Mouse (Mus musculus): Measurements from ENCODE around the gene Mfap1b.

Gene Mfap1b

DNA sequence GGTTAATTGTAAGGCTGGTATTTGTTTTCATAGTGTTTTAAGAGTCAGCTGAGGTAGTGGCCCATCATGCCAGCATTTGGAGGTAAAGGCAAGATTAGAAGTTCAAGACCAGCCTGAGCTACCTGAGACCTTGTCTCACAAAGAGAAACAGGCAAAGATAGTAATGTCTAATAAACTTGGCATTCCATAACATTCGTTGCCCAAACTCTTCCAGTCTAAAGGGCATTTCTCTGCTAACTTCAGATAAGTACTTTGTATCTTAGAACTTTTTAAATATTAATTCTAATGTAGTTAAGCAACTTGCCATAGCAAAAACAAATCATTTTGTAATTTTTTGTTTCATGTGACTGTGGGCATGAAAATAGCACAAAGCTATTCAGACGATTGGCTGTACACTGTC lies 50.7 kb downstream of the Mfap1b start:
- DNase-seq = no peak

- DNase-seq = no peak
Measured at GRCm38 (mm10) chr2:121418476-121418875, 55.4 kb downstream of the Mfap1b start.

DNA sequence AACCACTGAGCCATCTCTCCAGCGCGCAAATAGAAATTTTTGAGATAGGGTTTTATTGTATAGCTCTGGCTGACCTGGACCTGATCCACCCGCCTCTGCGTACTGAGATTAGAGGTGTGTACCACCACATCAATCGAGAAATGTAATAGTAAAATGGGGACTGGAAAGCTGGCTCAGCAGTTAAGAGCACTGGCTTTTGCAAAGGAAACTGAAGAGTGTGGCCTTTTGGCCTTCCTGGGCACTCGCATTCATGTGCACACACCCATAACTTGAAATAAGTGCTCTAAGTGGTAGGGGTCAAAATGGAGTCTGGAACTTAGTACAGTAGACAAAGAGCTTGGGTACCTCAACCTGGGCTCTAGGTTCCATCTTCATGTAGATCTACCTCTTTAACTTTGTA lies 57.5 kb downstream of the Mfap1b start:
- DNase-seq = no peak

DNA sequence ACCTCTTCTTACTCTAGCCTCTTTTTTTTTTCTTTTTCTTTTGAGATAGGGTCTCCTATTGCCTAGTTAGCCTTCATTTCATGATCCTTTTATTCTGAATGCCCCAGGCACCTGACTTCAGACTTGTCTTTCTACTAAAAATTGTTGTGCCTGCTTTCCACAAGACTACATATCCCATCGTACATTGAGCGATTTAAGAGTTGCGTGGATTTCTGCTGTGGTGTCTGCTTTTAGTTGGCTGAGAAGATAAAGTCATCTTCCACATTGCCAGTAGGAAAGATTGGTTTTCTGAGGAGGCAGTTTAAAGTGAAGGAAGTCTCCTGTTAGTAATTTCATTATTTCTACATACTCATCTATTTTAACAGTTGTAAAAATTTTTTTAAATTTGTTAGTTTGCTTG lies 58.3 kb downstream of the Mfap1b start:
- DNase-seq = no peak

DNA sequence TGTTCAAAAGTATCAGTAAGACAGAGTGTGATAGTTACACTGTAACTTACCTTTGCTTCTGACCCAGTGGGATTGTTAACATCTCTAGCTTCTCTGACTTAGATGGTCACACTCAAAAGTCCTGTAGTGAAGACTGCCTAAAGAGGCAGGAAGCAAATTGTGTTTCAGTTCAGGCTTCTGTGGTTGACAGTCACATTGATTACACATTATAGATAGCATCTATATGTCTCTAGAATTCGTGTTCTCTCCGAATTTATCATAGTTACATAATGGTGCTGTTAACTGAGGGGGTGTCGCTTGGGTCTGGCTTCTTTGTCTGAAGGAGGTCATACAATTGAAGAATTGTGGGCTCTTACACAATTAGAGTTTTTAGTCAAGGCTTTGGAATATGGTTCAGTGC lies 58.8 kb downstream of the Mfap1b start:
- no peak for DNase-seq

DNA sequence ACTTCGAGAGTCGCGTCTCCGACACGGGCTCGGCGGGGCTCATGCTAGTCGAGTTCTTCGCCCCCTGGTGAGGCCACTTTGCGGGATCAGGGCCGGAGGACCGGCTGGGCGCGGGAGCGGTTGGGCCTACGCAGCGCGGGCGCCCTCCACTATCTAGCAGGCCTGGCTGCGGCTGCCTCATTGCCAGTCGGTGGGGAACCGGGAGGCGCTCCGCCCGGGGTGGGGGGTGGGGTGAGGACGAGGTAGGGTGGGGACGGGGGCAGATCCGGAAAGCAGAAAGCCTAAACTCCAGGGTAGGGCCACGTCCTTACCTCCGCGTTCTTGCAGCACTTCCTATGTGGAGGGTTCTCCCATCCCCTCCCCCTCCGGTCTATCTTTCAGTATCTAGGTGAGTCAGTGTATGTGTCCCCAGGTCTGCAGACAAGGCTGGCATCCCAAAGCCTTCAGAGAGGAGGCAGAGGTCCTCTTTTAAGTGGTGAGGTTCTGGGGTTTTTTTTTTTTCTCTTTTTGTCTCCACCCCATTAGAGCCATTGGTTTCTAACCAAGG lies 59.7 kb downstream of the Mfap1b start:
- peak; percentile 39 for DNase-seq

- DNase-seq = peak; percentile 95
Measured at GRCm38 (mm10) chr2:121413387-121414042, 60.4 kb downstream of the Mfap1b start, which contains the start of the genes Pdia3 and Catsper2. Gene Pdia3, plus strand, starts transcription at chr2:121413775. Gene Catsper2, minus strand, starts transcription at chr2:121413792.

- DNase-seq = no peak
Measured at GRCm38 (mm10) chr2:121412843-121413386, 61.0 kb downstream of the Mfap1b start.
